Mouse (Mus musculus): ENCODE measurements around the gene Ckb. TPM values are rescaled to one million over a fixed set of nuclear protein-coding genes. Genes with fewer than 3 reads are reported as not detected.
"Not testable (repeated sequence)": the region's sequence is repeated elsewhere in the genome, so short reads cannot be mapped to it uniquely, and the experiment has no call there.

Ckb gene
- total RNA-seq, 1 experiment from 2014 or later, result 37.5 TPM

GRCm38 (mm10) chr12:111672581-111672980 is 443 bp upstream of the Ckb start:
- ATAC-seq (replicated peaks; ENCODE audit: insufficient number of reproducible peaks, low FRiP score, low TSS enrichment, poor library complexity, severe bottlenecking), result no peak

- ATAC-seq (replicated peaks; ENCODE audit: insufficient number of reproducible peaks, low FRiP score, low TSS enrichment, poor library complexity, severe bottlenecking), result no peak
These were observed 671 bp downstream of the Ckb start for GRCm38 (mm10) chr12:111671431-111671902.

- no peak for ATAC-seq (replicated peaks; ENCODE audit: insufficient number of reproducible peaks, low FRiP score, low TSS enrichment, poor library complexity, severe bottlenecking)
These were observed 1.2 kb downstream of the Ckb start for GRCm38 (mm10) chr12:111670976-111671375.

- ATAC-seq (replicated peaks; ENCODE audit: insufficient number of reproducible peaks, low FRiP score, low TSS enrichment, poor library complexity, severe bottlenecking), result no peak
These were observed 1.7 kb downstream of the Ckb start for GRCm38 (mm10) chr12:111670371-111670971.

GRCm38 (mm10) chr12:111669961-111670360 is 2.2 kb downstream of the Ckb start:
- no peak for ATAC-seq (replicated peaks; ENCODE audit: insufficient number of reproducible peaks, low FRiP score, low TSS enrichment, poor library complexity, severe bottlenecking)

- ATAC-seq (replicated peaks; ENCODE audit: insufficient number of reproducible peaks, low FRiP score, low TSS enrichment, poor library complexity, severe bottlenecking), result peak; percentile 8; the same call in 1 of the 2 replicates
These were observed 2.9 kb downstream of the Ckb start for GRCm38 (mm10) chr12:111669000-111669788.

- peak; percentile 70 for ATAC-seq (replicated peaks; ENCODE audit: insufficient number of reproducible peaks, low FRiP score, low TSS enrichment, poor library complexity, severe bottlenecking)
These were observed 3.7 kb downstream of the Ckb start for GRCm38 (mm10) chr12:111668457-111668912.

GRCm38 (mm10) chr12:111667421-111667820 is 4.7 kb downstream of the Ckb start:
- no peak for ATAC-seq (replicated peaks; ENCODE audit: insufficient number of reproducible peaks, low FRiP score, low TSS enrichment, poor library complexity, severe bottlenecking)

GRCm38 (mm10) chr12:111666380-111666779 is 5.8 kb downstream of the Ckb start:
- ATAC-seq (replicated peaks; ENCODE audit: insufficient number of reproducible peaks, low FRiP score, low TSS enrichment, poor library complexity, severe bottlenecking), result no peak

- ATAC-seq (replicated peaks; ENCODE audit: insufficient number of reproducible peaks, low FRiP score, low TSS enrichment, poor library complexity, severe bottlenecking), result no peak
These were observed 6.9 kb downstream of the Ckb start for GRCm38 (mm10) chr12:111665041-111665880.

- no peak for ATAC-seq (replicated peaks; ENCODE audit: insufficient number of reproducible peaks, low FRiP score, low TSS enrichment, poor library complexity, severe bottlenecking)
These were observed 7.9 kb downstream of the Ckb start for GRCm38 (mm10) chr12:111664144-111664634.

GRCm38 (mm10) chr12:111663228-111664143 is 8.7 kb downstream of the Ckb start:
- ATAC-seq (replicated peaks; ENCODE audit: insufficient number of reproducible peaks, low FRiP score, low TSS enrichment, poor library complexity, severe bottlenecking), result no peak

GRCm38 (mm10) chr12:111661554-111661953 is 10.6 kb downstream of the Ckb start:
- ATAC-seq (replicated peaks; ENCODE audit: insufficient number of reproducible peaks, low FRiP score, low TSS enrichment, poor library complexity, severe bottlenecking), result not testable (repeated sequence)

- no peak for ATAC-seq (replicated peaks; ENCODE audit: insufficient number of reproducible peaks, low FRiP score, low TSS enrichment, poor library complexity, severe bottlenecking)
These were observed 11.5 kb downstream of the Ckb start for GRCm38 (mm10) chr12:111660628-111661027.

GRCm38 (mm10) chr12:111659331-111659730 is 12.8 kb downstream of the Ckb start:
- no peak for ATAC-seq (replicated peaks; ENCODE audit: insufficient number of reproducible peaks, low FRiP score, low TSS enrichment, poor library complexity, severe bottlenecking)

- ATAC-seq (replicated peaks; ENCODE audit: insufficient number of reproducible peaks, low FRiP score, low TSS enrichment, poor library complexity, severe bottlenecking), result no peak
These were observed 16.4 kb downstream of the Ckb start for GRCm38 (mm10) chr12:111655695-111656094.

GRCm38 (mm10) chr12:111653434-111653833 is 18.7 kb downstream of the Ckb start:
- peak; percentile 80 for ATAC-seq (replicated peaks; ENCODE audit: insufficient number of reproducible peaks, low FRiP score, low TSS enrichment, poor library complexity, severe bottlenecking)

- no peak for ATAC-seq (replicated peaks; ENCODE audit: insufficient number of reproducible peaks, low FRiP score, low TSS enrichment, poor library complexity, severe bottlenecking)
These were observed 19.2 kb downstream of the Ckb start for GRCm38 (mm10) chr12:111652953-111653352.
